Mouse (Mus musculus) small intestine, adult 2 months (tissue): ENCODE results near the gene Efna2.

Experiments
- CTCF ChIP-seq: fragments of 200-500 bp; IDR thresholded peaks from 2 replicates; pipeline ENCODE4 v1.5.1; 2012; ENCODE audit warnings: low read depth, mild to moderate bottlenecking, control low read depth, inconsistent platforms, low read length, moderate library complexity, mixed read lengths; ENCODE audit not compliant: insufficient replicate concordance, insufficient read length; ENCODE audit errors: extremely low read depth
- POLR2A ChIP-seq: fragments of 200-500 bp; IDR thresholded peaks from 2 replicates; pipeline ENCODE4 v1.6.1; 2012; ENCODE audit warnings: low read depth, mild to moderate bottlenecking, control low read depth, inconsistent platforms, low read length, moderate library complexity

- no peak for TF ChIP-seq CTCF
- no peak; the same call in 1 of the 2 replicates for TF ChIP-seq POLR2A
Measured at GRCm38 (mm10) chr10:80159021-80159560, 20.2 kb upstream of the Efna2 start.
